Mouse (Mus musculus): Measurements from ENCODE around the gene Atp13a1. TPM values are rescaled to one million over a fixed set of nuclear protein-coding genes. Genes with fewer than 3 reads are reported as not detected.

Atp13a1 gene
- polyA plus RNA-seq, 1 experiment: 231 TPM

DNA sequence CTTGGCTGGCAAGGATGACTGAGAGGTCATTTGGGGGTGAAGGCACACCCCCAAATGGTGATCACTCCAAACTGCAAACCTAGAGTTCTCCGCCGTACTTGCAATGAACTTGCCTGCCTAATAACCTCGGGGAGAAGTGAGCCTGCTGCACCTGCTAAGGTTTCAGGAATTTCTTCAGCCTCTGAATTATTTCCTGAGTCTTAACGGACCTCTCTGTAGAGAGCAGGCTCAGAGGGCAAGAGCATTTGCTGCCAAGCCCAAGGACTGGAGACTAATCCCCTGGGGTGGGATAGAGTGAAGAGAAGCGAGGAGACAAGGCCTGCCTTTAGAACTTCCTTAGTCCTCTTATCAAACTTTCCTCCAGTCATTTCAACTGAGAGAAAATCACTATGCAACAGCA is 1.2 kb upstream of the Atp13a1 start:
- no peaks in the 10 kb centered on the region for H3K27me3 ChIP-seq (ENCODE audit: control insufficient read depth, insufficient read depth, low read length)
- H3K36me3 ChIP-seq (ENCODE audit: control insufficient read depth, insufficient read depth, low read length): no peaks in the 10 kb centered on the region; the same call in 1 of the 2 replicates
- no peak for DNase-seq
- WGBS: 71% methylated on average over 5 of the region's 5 CpGs
- no peak overlapping the region for H3K4me3 ChIP-seq (ENCODE audit: control insufficient read depth, insufficient read depth, low read length)
- no peak overlapping the region for H3K27ac ChIP-seq (ENCODE audit: control insufficient read depth, insufficient read depth, low read length)
- no peak for TF ChIP-seq POLR2A (IDR thresholded peaks at IDR 0.05; ENCODE audit: control insufficient read depth, extremely low read depth, insufficient read depth, low read length, poor library complexity)
- TF ChIP-seq CTCF (IDR thresholded peaks at IDR 0.05; ENCODE audit: borderline replicate concordance, control insufficient read depth, extremely low read depth, insufficient read depth, low read length, poor library complexity): no peak
- peaks cover 11% of the 10 kb centered on the region for H3K4me1 ChIP-seq (replicated peaks; ENCODE audit: control insufficient read depth, insufficient read depth, low read length)

DNA sequence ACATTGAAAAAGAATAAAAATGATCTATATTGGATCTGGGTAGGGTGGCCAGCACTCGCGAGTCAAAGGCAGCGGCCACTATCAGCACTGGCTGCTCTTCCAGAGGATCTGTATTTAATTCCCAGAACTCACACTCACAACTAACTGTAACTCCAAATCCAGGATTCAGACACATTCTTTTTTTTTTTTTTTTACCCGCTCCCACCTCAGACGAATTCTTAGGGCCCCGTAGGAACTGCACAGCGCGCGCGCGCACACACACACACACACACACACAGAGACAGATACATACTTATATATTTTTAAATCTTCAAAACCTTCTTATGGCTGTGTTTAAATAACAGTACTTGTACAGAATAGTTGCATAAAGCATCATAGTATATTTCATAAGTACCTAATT is 599 bp upstream of the Atp13a1 start:
- 39% methylated on average over 11 of the region's 11 CpGs for WGBS
- Histone ChIP-seq H3K27me3 (ENCODE audit: control insufficient read depth, insufficient read depth, low read length) (no peaks in the 10 kb centered on the region), H3K4me1 (replicated peaks; ENCODE audit: control insufficient read depth, insufficient read depth, low read length) (peaks cover 11% of the 10 kb centered on the region), H3K36me3 (ENCODE audit: control insufficient read depth, insufficient read depth, low read length) (peaks cover 3% of the 10 kb centered on the region; the same call in 1 of the 2 replicates), H3K4me3 (ENCODE audit: control insufficient read depth, insufficient read depth, low read length) (peak overlapping the region; percentile 91), H3K27ac (ENCODE audit: control insufficient read depth, insufficient read depth, low read length) (peak overlapping the region; percentile 89)
- TF ChIP-seq POLR2A (IDR thresholded peaks at IDR 0.05; ENCODE audit: control insufficient read depth, extremely low read depth, insufficient read depth, low read length, poor library complexity) (no peak), CTCF (IDR thresholded peaks at IDR 0.05; ENCODE audit: borderline replicate concordance, control insufficient read depth, extremely low read depth, insufficient read depth, low read length, poor library complexity) (no peak)
- DNase-seq: no peak

DNA sequence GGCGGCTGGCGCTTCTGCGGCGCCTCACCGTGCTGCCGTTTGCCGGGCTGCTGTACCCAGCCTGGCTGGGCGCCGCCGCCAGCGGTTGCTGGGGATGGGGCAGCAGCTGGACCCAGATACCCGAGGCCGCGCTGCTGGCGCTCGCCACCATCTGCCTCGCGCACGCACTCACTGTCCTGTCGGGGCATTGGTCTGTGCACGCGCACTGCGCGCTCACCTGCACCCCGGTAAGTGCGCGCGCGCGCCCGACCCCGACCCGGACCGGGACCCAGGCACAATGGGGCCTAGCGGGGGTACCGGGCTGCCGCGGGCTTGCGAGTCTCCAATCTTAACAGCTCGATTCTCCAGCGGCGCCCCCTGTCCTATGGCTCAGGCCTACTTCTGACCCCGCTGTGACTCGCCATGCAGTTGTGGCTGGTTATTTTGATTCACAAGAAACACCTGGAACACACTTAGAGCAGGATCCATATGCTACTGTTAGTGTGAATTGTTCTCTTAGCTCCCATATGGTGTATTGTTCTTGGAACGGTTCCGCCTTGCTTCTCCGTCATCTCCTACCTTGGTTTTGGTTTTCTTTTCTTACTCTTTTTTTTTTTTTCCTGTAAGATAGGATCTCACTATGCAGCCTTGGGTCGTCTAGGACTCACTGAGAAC is 579 bp downstream of the Atp13a1 start:
- Histone ChIP-seq H3K27ac (ENCODE audit: control insufficient read depth, insufficient read depth, low read length) (no peak overlapping the region), H3K4me1 (replicated peaks; ENCODE audit: control insufficient read depth, insufficient read depth, low read length) (peaks cover 11% of the 10 kb centered on the region), H3K27me3 (ENCODE audit: control insufficient read depth, insufficient read depth, low read length) (no peaks in the 10 kb centered on the region), H3K4me3 (ENCODE audit: control insufficient read depth, insufficient read depth, low read length) (peak overlapping the region; percentile 91), H3K36me3 (ENCODE audit: control insufficient read depth, insufficient read depth, low read length) (peaks cover 7% of the 10 kb centered on the region; the same call in 1 of the 2 replicates)
- under 1% methylated on average over 48 of the region's 48 CpGs for WGBS
- TF ChIP-seq POLR2A (IDR thresholded peaks at IDR 0.05; ENCODE audit: control insufficient read depth, extremely low read depth, insufficient read depth, low read length, poor library complexity) (no peak), CTCF (IDR thresholded peaks at IDR 0.05; ENCODE audit: borderline replicate concordance, control insufficient read depth, extremely low read depth, insufficient read depth, low read length, poor library complexity) (no peak)
- DNase-seq: peak; percentile 52

DNA sequence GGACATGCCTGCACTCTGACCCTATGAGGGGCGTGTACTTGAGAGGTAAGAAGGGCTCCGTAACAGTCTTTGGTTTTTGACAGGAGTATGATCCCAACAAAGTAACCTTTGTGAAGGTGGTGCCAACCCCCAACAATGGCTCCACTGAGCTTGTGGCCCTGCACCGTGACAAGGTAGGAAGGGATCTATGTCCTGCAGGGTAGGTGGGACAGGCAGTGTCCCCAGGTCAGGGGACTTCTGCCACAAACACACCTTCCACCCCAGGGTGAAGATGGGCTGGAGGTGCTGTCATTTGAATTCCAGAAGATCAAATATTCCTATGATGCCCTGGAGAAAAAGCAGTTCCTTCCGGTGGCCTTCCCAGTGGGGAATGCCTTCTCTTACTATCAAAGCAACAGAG is 2.7 kb downstream of the Atp13a1 start:
- peaks cover 11% of the 10 kb centered on the region for H3K4me1 ChIP-seq (replicated peaks; ENCODE audit: control insufficient read depth, insufficient read depth, low read length)
- H3K27me3 ChIP-seq (ENCODE audit: control insufficient read depth, insufficient read depth, low read length): no peaks in the 10 kb centered on the region
- TF ChIP-seq POLR2A (IDR thresholded peaks at IDR 0.05; ENCODE audit: control insufficient read depth, extremely low read depth, insufficient read depth, low read length, poor library complexity) (no peak), CTCF (IDR thresholded peaks at IDR 0.05; ENCODE audit: borderline replicate concordance, control insufficient read depth, extremely low read depth, insufficient read depth, low read length, poor library complexity) (no peak)
- 98% methylated on average over 4 of the region's 4 CpGs for WGBS
- H3K4me3 ChIP-seq (ENCODE audit: control insufficient read depth, insufficient read depth, low read length): no peak overlapping the region
- peaks cover 28% of the 10 kb centered on the region for H3K36me3 ChIP-seq (ENCODE audit: control insufficient read depth, insufficient read depth, low read length)
- no peak for DNase-seq
- H3K27ac ChIP-seq (ENCODE audit: control insufficient read depth, insufficient read depth, low read length): no peak overlapping the region

DNA sequence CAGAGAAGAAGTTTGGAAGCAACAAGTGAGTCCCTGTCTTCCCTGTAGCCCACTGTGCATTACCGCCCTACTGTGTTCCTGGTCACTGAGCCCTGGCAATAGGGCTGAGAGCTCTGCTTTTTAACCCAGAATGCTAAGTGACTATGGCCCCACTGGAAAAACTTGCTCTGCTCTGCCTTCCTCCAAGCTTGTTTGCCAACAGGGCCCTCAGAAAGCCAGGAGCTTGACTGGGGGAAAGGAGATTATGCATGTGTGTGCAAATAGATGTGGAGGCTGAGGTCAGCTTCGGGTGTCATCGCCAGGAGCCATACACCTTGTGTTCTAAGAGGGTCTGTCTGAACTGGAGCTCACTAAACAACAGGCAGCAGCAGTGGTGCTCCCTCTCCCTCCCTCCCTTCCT is 3.1 kb downstream of the Atp13a1 start:
- TF ChIP-seq POLR2A (IDR thresholded peaks at IDR 0.05; ENCODE audit: control insufficient read depth, extremely low read depth, insufficient read depth, low read length, poor library complexity) (no peak), CTCF (IDR thresholded peaks at IDR 0.05; ENCODE audit: borderline replicate concordance, control insufficient read depth, extremely low read depth, insufficient read depth, low read length, poor library complexity) (no peak)
- Histone ChIP-seq H3K4me3 (ENCODE audit: control insufficient read depth, insufficient read depth, low read length) (no peak overlapping the region), H3K27ac (ENCODE audit: control insufficient read depth, insufficient read depth, low read length) (no peak overlapping the region), H3K4me1 (replicated peaks; ENCODE audit: control insufficient read depth, insufficient read depth, low read length) (peaks cover 11% of the 10 kb centered on the region), H3K36me3 (ENCODE audit: control insufficient read depth, insufficient read depth, low read length) (peaks cover 32% of the 10 kb centered on the region), H3K27me3 (ENCODE audit: control insufficient read depth, insufficient read depth, low read length) (no peaks in the 10 kb centered on the region)
- 97% methylated on average over 3 of the region's 3 CpGs for WGBS
- no peak for DNase-seq

DNA sequence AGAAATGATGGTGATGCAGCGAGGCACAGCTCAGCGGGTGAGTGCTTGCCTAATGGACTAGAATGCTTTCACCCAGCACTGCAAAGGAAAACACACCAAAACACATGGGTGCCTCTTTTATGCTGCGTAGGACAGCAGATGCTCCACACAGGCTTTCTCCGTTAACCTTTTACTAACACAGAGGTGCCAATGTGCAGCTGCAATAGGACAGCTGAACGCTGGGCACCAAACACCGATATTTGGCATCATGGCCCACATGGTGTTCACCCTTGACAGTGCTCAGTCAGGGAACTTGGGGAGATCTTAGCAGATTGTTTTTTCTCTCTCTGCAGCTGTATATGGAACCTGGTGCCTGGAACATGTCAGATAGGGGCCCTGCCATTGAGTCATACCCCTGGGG is 3.9 kb downstream of the Atp13a1 start:
- Histone ChIP-seq H3K27me3 (ENCODE audit: control insufficient read depth, insufficient read depth, low read length) (no peaks in the 10 kb centered on the region), H3K36me3 (ENCODE audit: control insufficient read depth, insufficient read depth, low read length) (peaks cover 41% of the 10 kb centered on the region), H3K27ac (ENCODE audit: control insufficient read depth, insufficient read depth, low read length) (no peak overlapping the region), H3K4me3 (ENCODE audit: control insufficient read depth, insufficient read depth, low read length) (no peak overlapping the region), H3K4me1 (replicated peaks; ENCODE audit: control insufficient read depth, insufficient read depth, low read length) (peaks cover 8% of the 10 kb centered on the region)
- no peak for TF ChIP-seq CTCF (IDR thresholded peaks at IDR 0.05; ENCODE audit: borderline replicate concordance, control insufficient read depth, extremely low read depth, insufficient read depth, low read length, poor library complexity)
- no peak for TF ChIP-seq POLR2A (IDR thresholded peaks at IDR 0.05; ENCODE audit: control insufficient read depth, extremely low read depth, insufficient read depth, low read length, poor library complexity)
- DNase-seq: no peak
- 96% methylated on average over 6 of the region's 6 CpGs for WGBS

Measured in thymus, adult 2 months (tissue).